Mouse (Mus musculus): Measurements from ENCODE around the gene Gm11541. TPM values are rescaled to one million over a fixed set of nuclear protein-coding genes. Genes with fewer than 3 reads are reported as not detected.
"Not testable (repeated sequence)": the region's sequence is repeated elsewhere in the genome, so short reads cannot be mapped to it uniquely, and the experiment has no call there.

The Gm11541 gene
- total RNA-seq, 2 experiments from 2014 or later, result not detected

GRCm38 (mm10) chr11:94681640-94682039 lies 22.7 kb downstream of the Gm11541 start:
- no peak for DNase-seq (ENCODE audit: low spot score in 2 of 2)
- Histone ChIP-seq H3K27ac (no peak overlapping the region), H3K4me3 (no peak overlapping the region)
- no peak for TF ChIP-seq CTCF (conservative IDR thresholded peaks at IDR 0.05)

GRCm38 (mm10) chr11:94680639-94681038 lies 23.7 kb downstream of the Gm11541 start:
- no peak for DNase-seq (ENCODE audit: low spot score in 2 of 2)
- TF ChIP-seq CTCF (conservative IDR thresholded peaks at IDR 0.05), result peak; percentile 54
- Histone ChIP-seq H3K4me3 (no peak overlapping the region), H3K27ac (no peak overlapping the region)

GRCm38 (mm10) chr11:94677607-94678145 lies 26.6 kb downstream of the Gm11541 start:
- peak overlapping the region; percentile 72 for H3K27ac ChIP-seq
- DNase-seq (ENCODE audit: low spot score in 2 of 2), result no peak

GRCm38 (mm10) chr11:94676754-94677606 lies 27.3 kb downstream of the Gm11541 start, which contains the start of gene Xylt2:
TSS of gene Xylt2 (minus strand) at chr11:94677515.
- H3K27ac ChIP-seq, result peak within 1 kb of the TSS; percentile 91
- no peak for TF ChIP-seq CTCF (conservative IDR thresholded peaks at IDR 0.05)
- H3K4me3 ChIP-seq, result peak within 1 kb of the TSS; percentile 70
- DNase-seq (ENCODE audit: low spot score in 2 of 2), result peak; percentile 90 to 92

More at GRCm38 (mm10) chr11:94677607-94678145, 26.6 kb downstream of the Gm11541 start:
- no peak for TF ChIP-seq CTCF (conservative IDR thresholded peaks at IDR 0.05)
- H3K4me3 ChIP-seq, result peak overlapping the region; percentile 70

GRCm38 (mm10) chr11:94676308-94676707 lies 28.0 kb downstream of the Gm11541 start:
- peak overlapping the region; percentile 91 for H3K27ac ChIP-seq
- DNase-seq (ENCODE audit: low spot score in 2 of 2), result no peak
- peak overlapping the region; percentile 70 for H3K4me3 ChIP-seq
- no peak for TF ChIP-seq CTCF (conservative IDR thresholded peaks at IDR 0.05)

GRCm38 (mm10) chr11:94675446-94675845 lies 28.9 kb downstream of the Gm11541 start:
- TF ChIP-seq CTCF (conservative IDR thresholded peaks at IDR 0.05), result no peak
- Histone ChIP-seq H3K27ac (0 out of 2 replicates have a peak overlapping the region, but pooled peaks have one; percentile 4), H3K4me3 (no peak overlapping the region)
- no peak for DNase-seq (ENCODE audit: low spot score in 2 of 2)

- TF ChIP-seq CTCF (conservative IDR thresholded peaks at IDR 0.05), result no peak
- DNase-seq (ENCODE audit: low spot score in 2 of 2), result no peak
- H3K27ac ChIP-seq, result 0 out of 2 replicates have a peak overlapping the region, but pooled peaks have one; percentile 4
- no peak overlapping the region for H3K4me3 ChIP-seq
Measured at GRCm38 (mm10) chr11:94674984-94675383, 29.3 kb downstream of the Gm11541 start.

- no peak overlapping the region for H3K4me3 ChIP-seq
- no peak overlapping the region for H3K27ac ChIP-seq
- TF ChIP-seq CTCF (conservative IDR thresholded peaks at IDR 0.05), result no peak
- DNase-seq (ENCODE audit: low spot score in 2 of 2), result no peak
Measured at GRCm38 (mm10) chr11:94665281-94665680, 39.0 kb downstream of the Gm11541 start.

- Histone ChIP-seq H3K4me3 (no peak overlapping the region), H3K27ac (no peak overlapping the region)
- TF ChIP-seq CTCF (conservative IDR thresholded peaks at IDR 0.05), result no peak
- no peak for DNase-seq (ENCODE audit: low spot score in 2 of 2)
Measured at GRCm38 (mm10) chr11:94661344-94661743, 43.0 kb downstream of the Gm11541 start.

GRCm38 (mm10) chr11:94653663-94654436 lies 50.4 kb downstream of the Gm11541 start, which contains the start of the genes Mrpl27 and Eme1:
TSS of gene Mrpl27 (plus strand) at chr11:94653767.
TSS of gene Eme1 (minus strand) at chr11:94653964.
- DNase-seq (ENCODE audit: low spot score in 2 of 2), result peak; percentile 77 to 81
- Histone ChIP-seq H3K4me3 (peak within 1 kb of the TSS; percentile 95), H3K27ac (peak within 1 kb of the TSS; percentile 99)
- TF ChIP-seq CTCF (conservative IDR thresholded peaks at IDR 0.05), result 0 out of 2 replicates have a peak, but pooled peaks have one; percentile 10

- Histone ChIP-seq H3K27ac (no peak overlapping the region), H3K4me3 (no peak overlapping the region)
- no peak for TF ChIP-seq CTCF (conservative IDR thresholded peaks at IDR 0.05)
- no peak for DNase-seq (ENCODE audit: low spot score in 2 of 2)
Measured at GRCm38 (mm10) chr11:94652973-94653372, 51.3 kb downstream of the Gm11541 start.

GRCm38 (mm10) chr11:94651241-94651640 lies 53.1 kb downstream of the Gm11541 start:
- not testable (repeated sequence) for DNase-seq (ENCODE audit: low spot score in 2 of 2); H3K4me3 ChIP-seq; H3K27ac ChIP-seq

- no peak for TF ChIP-seq CTCF (conservative IDR thresholded peaks at IDR 0.05)
- Histone ChIP-seq H3K27ac (no peak overlapping the region), H3K4me3 (no peak overlapping the region)
- DNase-seq (ENCODE audit: low spot score in 2 of 2), result no peak
Measured at GRCm38 (mm10) chr11:94646457-94646856, 57.8 kb downstream of the Gm11541 start.

Other genes with a start within 250 kb of the Gm11541 start
- gene Cacna1g, start 230.3 kb downstream of the Gm11541 start, total RNA-seq (2021), result 10 to 100 TPM; 61.0 to 74.0 TPM
- gene Spata20, start 218.3 kb downstream of the Gm11541 start, total RNA-seq (2021), result under 1 TPM in 1 of 2 experiments, not detected in 1; 0.18 TPM
- 1 to 10 TPM; 1.6 TPM for gene Epn3, start 204.5 kb downstream of the Gm11541 start, total RNA-seq (2021)
- gene Mycbpap, start 182.8 kb downstream of the Gm11541 start, total RNA-seq (2021), result 1 to 10 TPM; 2.2 to 4.6 TPM
- 10 to 100 TPM in 1 of 2 experiments, 1 to 10 TPM in 1; 9.3 to 11.3 TPM for gene Rsad1, start 155.2 kb downstream of the Gm11541 start, total RNA-seq (2021)
- under 1 TPM; 0.28 to 0.49 TPM for gene Chad, start 139.5 kb downstream of the Gm11541 start, total RNA-seq (2021)
- 10 to 100 TPM; 18.7 to 19.5 TPM for gene Acsf2, start 102.6 kb downstream of the Gm11541 start, total RNA-seq (2021)
- gene Lrrc59, start 74.7 kb downstream of the Gm11541 start, total RNA-seq (2021), result 10 to 100 TPM; 74.8 to 75.8 TPM
- 10 to 100 TPM; 60.8 to 66.0 TPM for gene Mrpl27, start 50.7 kb downstream of the Gm11541 start, total RNA-seq (2021)
- under 1 TPM; 0.27 to 0.41 TPM for gene Eme1, start 50.5 kb downstream of the Gm11541 start, total RNA-seq (2021)
- gene Xylt2, start 27.0 kb downstream of the Gm11541 start, total RNA-seq (2021), result 10 to 100 TPM; 25.5 to 27.7 TPM
- gene Cdc34b, start 37.3 kb upstream of the Gm11541 start, total RNA-seq (2021), result not detected
- not detected for gene Tmem92, start 78.2 kb upstream of the Gm11541 start, total RNA-seq (2021)
- gene Col1a1, start 231.7 kb upstream of the Gm11541 start, total RNA-seq (2021), result 10 to 100 TPM in 1 of 2 experiments, 1 to 10 TPM in 1; 9.6 to 14.0 TPM

All from layer of hippocampus, adult 2 months (tissue).